ENCODE assay signal across 28 mouse cellular contexts in genomic region chr6:142692085-142692484, GRCm38 (mm10). TPM values are rescaled to one million over a fixed set of nuclear protein-coding genes. Genes with fewer than 3 reads are reported as not detected.
A peak's percentile ranks its signal among the peaks of the same experiment; 100 is the strongest.
DNase-seq lines count a peak whose midpoint lies in the region.
"Had no signal": no experiment of that assay in that cellular context is flagged by ENCODE, and none has a peak within 500 bp of the region (broad histone marks: within the 10 kb centered on the region; RNA-seq: fewer than 3 reads in every experiment).

No protein-coding gene starts in this region.

- H3K27ac ChIP-seq in heart, embryonic 10.5 days: 0 out of 2 replicates have a peak overlapping the region, but pooled peaks have one; percentile 45
- H3K27ac ChIP-seq: forebrain, embryonic 10.5 days; forebrain, embryonic 13.5 days; gastrocnemius, adult 2 months; hindbrain, embryonic 12.5 days; hindbrain, embryonic 15.5 days had no signal

- no peak overlapping the region for H3K4me3 ChIP-seq in heart, embryonic 10.5 days
- H3K4me3 ChIP-seq: forebrain, embryonic 10.5 days; forebrain, embryonic 13.5 days; gastrocnemius, adult 2 months; heart, embryonic 15.5 days; hindbrain, embryonic 12.5 days; hindbrain, embryonic 15.5 days had no signal

- intact Hi-C loops in heart, postnatal 25 days (cut with DNase I): no loop called here
- intact Hi-C loops in left cerebral cortex, postnatal 36 days (cut with DNase I): no loop called here

- peaks cover 32% of the 10 kb centered on the region for H3K36me3 ChIP-seq in heart, embryonic 10.5 days
- H3K36me3 ChIP-seq: forebrain, embryonic 10.5 days; G1E; hindbrain, embryonic 12.5 days; hindbrain, embryonic 15.5 days had no signal

- H3K4me1 ChIP-seq in heart, embryonic 10.5 days: peaks cover 18% of the 10 kb centered on the region
- H3K4me1 ChIP-seq: forebrain, embryonic 10.5 days; forebrain, embryonic 13.5 days; hindbrain, embryonic 12.5 days; hindbrain, embryonic 15.5 days had no signal

- 74% methylated on average over 5 of the region's 5 CpGs for WGBS in heart, embryonic 10.5 days

- H3K27me3 ChIP-seq in heart, embryonic 10.5 days (ENCODE audit: insufficient read depth, poor library complexity, severe bottlenecking): no peaks in the 10 kb centered on the region
- H3K27me3 ChIP-seq: CH12.LX; forebrain, embryonic 13.5 days; heart, embryonic 15.5 days; hindbrain, embryonic 12.5 days; hindbrain, embryonic 15.5 days had no signal

- H3K9me3 ChIP-seq in heart, embryonic 10.5 days: no peaks in the 10 kb centered on the region
- H3K9me3 ChIP-seq: forebrain, embryonic 10.5 days; forebrain, embryonic 13.5 days; G1E; heart, embryonic 15.5 days; hindbrain, embryonic 12.5 days; hindbrain, embryonic 15.5 days had no signal

- no peak for DNase-seq in heart, embryonic 10.5 days (ENCODE audit: low spot score)
- no peak for DNase-seq in heart, postnatal 25 days (ENCODE audit: low spot score)
- peak; percentile 20 for DNase-seq in kidney, adult 18-20 months
- DNase-seq in kidney, postnatal 4 days: no peak
- DNase-seq in kidney, adult 9 months: peak; percentile 66
- DNase-seq in kidney, postnatal 14 days: peak; percentile 44
- DNase-seq in left cerebral cortex, postnatal 36 days (ENCODE audit: low spot score in 2 of 2): no peak
- DNase-seq in spleen, adult 12 weeks (ENCODE audit: low spot score): no peak
- DNase-seq: adrenal gland, postnatal 10 days; adrenal gland, postnatal 36 days; B cell, adult 2 months; cerebellum, adult 18-20 months; cerebellum, adult 9-10 months; cerebellum, postnatal 14 days; forebrain, postnatal 0 days; gastrocnemius, adult 2 months; gastrocnemius, postnatal 14 days; heart, adult 18-20 months; heart, postnatal 14 days had no signal

RNA-seq across cellular contexts. Expression of gene Abcc9, which starts 10.0 kb away (rescaled TPM):
- polyA plus RNA-seq in heart, embryonic 10.5 days (2016; fragmentation: Nextera tagmentation; extraction: Ambion mirVana): 11.2 and 25.6 TPM in 2 replicates
- total RNA-seq in heart, postnatal 25 days (2021): 100 to 1,000 TPM; 215 to 223 TPM
- 1 to 10 TPM; 4.2 to 4.8 TPM for total RNA-seq in left cerebral cortex, postnatal 36 days (2021)
- total RNA-seq: CH12.LX; hematopoietic stem cell, adult 5-6 weeks had no signal
- polyA plus RNA-seq: G1E, Patski had no signal

Comparison
In these comparisons a context has a peak if more than half of its experiments do, and no peak if none do; other contexts are left out.
1. DNase-seq: peak in kidney, adult 18-20 months (single experiment), kidney, adult 9 months (single experiment) and kidney, postnatal 14 days (single experiment); none in heart, embryonic 10.5 days (single experiment), heart, postnatal 25 days (single experiment), kidney, postnatal 4 days (0 of 2), left cerebral cortex, postnatal 36 days (0 of 2) and spleen, adult 12 weeks (single experiment).
2. RNA of gene Abcc9, which starts 10.0 kb away (total RNA-seq): 215 to 223 TPM in heart, postnatal 25 days; 4.2 to 4.8 TPM in left cerebral cortex, postnatal 36 days; every median in the first group is over 10 times any median in the second.